Comparison of ENCODE assay signal across 12 mouse cellular contexts in the genomic region with DNA sequence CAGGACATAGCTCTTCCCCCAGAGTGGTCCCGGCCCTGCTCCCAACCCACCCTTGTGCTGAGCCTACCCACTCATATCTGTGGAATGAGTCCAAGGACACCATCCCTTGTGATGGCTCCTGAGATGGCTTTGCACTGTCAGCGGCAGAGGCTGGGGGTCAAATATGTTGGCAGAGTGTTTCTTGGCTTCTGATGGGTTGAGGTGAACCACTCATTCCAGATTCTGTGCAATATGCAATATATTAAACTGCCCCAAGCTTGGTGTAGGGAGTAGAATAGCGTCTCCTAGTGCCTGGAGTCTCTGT. TPM values are rescaled to one million over a fixed set of nuclear protein-coding genes. Genes with fewer than 3 reads are reported as not detected.
DNase-seq lines count a peak whose midpoint lies in the region; ATAC-seq lines count a peak whose summit lies in the region.
"Had no signal": no experiment of that assay in that cellular context is flagged by ENCODE, and none has a peak within 500 bp of the region (broad histone marks: within the 10 kb centered on the region; RNA-seq: fewer than 3 reads in every experiment).

No protein-coding gene starts in this region.

- DNase-seq in heart, adult 9 months (ENCODE audit: low spot score in 2 of 2): no peak
- DNase-seq in adrenal gland, postnatal 36 days: peak; percentile 57 to 66
- DNase-seq in thymus, postnatal 0 days (ENCODE audit: low spot score): no peak
- no peak for DNase-seq in cerebellum, adult 9-11 months
- DNase-seq: lung, adult 2 months had no signal

- peak overlapping the region; percentile 85 for H3K27ac ChIP-seq in heart, embryonic 11.5 days (ENCODE audit: low read depth, low read length)
- peak overlapping the region; percentile 96 for H3K27ac ChIP-seq in forebrain, embryonic 12.5 days
- peak overlapping the region; percentile 90 for H3K27ac ChIP-seq in midbrain, embryonic 13.5 days
- H3K27ac ChIP-seq: limb, embryonic 12.5 days had no signal

- H3K9ac ChIP-seq in heart, embryonic 11.5 days (ENCODE audit: low read depth, low read length): no peak overlapping the region; the same call in 1 of the 2 replicates
- 0 out of 2 replicates have a peak overlapping the region, but pooled peaks have one; percentile 0 for H3K9ac ChIP-seq in forebrain, embryonic 12.5 days
- peak overlapping the region; percentile 57; the same call in 1 of the 2 replicates for H3K9ac ChIP-seq in midbrain, embryonic 13.5 days (replicated peaks)
- H3K9ac ChIP-seq: limb, embryonic 12.5 days had no signal

- no peak overlapping the region for H3K4me2 ChIP-seq in heart, embryonic 11.5 days
- peak overlapping the region; percentile 57 for H3K4me2 ChIP-seq in forebrain, embryonic 12.5 days
- H3K4me2 ChIP-seq in midbrain, embryonic 13.5 days (replicated peaks): no peak overlapping the region
- H3K4me2 ChIP-seq: embryonic facial prominence, embryonic 13.5 days; limb, embryonic 12.5 days had no signal

- 83% methylated on average over 3 of the region's 3 CpGs for WGBS in heart, embryonic 11.5 days (ENCODE audit: insufficient replicate concordance)
- WGBS in forebrain, embryonic 12.5 days: 90% methylated on average over 3 of the region's 3 CpGs
- WGBS in midbrain, embryonic 13.5 days: 81% methylated on average over 3 of the region's 3 CpGs

- H3K4me1 ChIP-seq in heart, embryonic 11.5 days (ENCODE audit: control insufficient read depth, insufficient read depth, low read length): peaks cover 95% of the 10 kb centered on the region
- H3K4me1 ChIP-seq in forebrain, embryonic 12.5 days: peaks cover 100% of the 10 kb centered on the region
- peaks cover 100% of the 10 kb centered on the region for H3K4me1 ChIP-seq in midbrain, embryonic 13.5 days (replicated peaks)

- ATAC-seq in heart, embryonic 11.5 days (replicated peaks; ENCODE audit: insufficient number of reproducible peaks, low FRiP score, low TSS enrichment): no peak
- no peak for ATAC-seq in forebrain, embryonic 12.5 days (ENCODE audit: low FRiP score)
- no peak for ATAC-seq in midbrain, embryonic 13.5 days
- ATAC-seq: CD4-positive, CD25-positive, alpha-beta regulatory T cell, adult 4 months; inflammation-experienced regulatory T-cells, adult 6 months had no signal

- peaks cover 2% of the 10 kb centered on the region; the same call in 1 of the 2 replicates for H3K36me3 ChIP-seq in heart, embryonic 11.5 days (ENCODE audit: control insufficient read depth, insufficient read depth, low read length)
- H3K36me3 ChIP-seq in forebrain, embryonic 12.5 days (replicated peaks): peaks cover 19% of the 10 kb centered on the region
- H3K36me3 ChIP-seq in midbrain, embryonic 13.5 days: peaks cover 12% of the 10 kb centered on the region

- H3K9me3 ChIP-seq in heart, embryonic 11.5 days (replicated peaks; ENCODE audit: control insufficient read depth, low read length): no peaks in the 10 kb centered on the region
- H3K9me3 ChIP-seq in forebrain, embryonic 12.5 days: no peaks in the 10 kb centered on the region
- no peaks in the 10 kb centered on the region for H3K9me3 ChIP-seq in midbrain, embryonic 13.5 days
- H3K9me3 ChIP-seq: embryonic facial prominence, embryonic 13.5 days; limb, embryonic 12.5 days had no signal

- no peak overlapping the region for H3K4me3 ChIP-seq in heart, embryonic 11.5 days (ENCODE audit: low read depth, low read length)
- no peak overlapping the region for H3K4me3 ChIP-seq in forebrain, embryonic 12.5 days (replicated peaks)
- no peak overlapping the region for H3K4me3 ChIP-seq in midbrain, embryonic 13.5 days (replicated peaks)
- H3K4me3 ChIP-seq: embryonic facial prominence, embryonic 13.5 days; limb, embryonic 12.5 days had no signal

- no peaks in the 10 kb centered on the region for H3K27me3 ChIP-seq in heart, embryonic 11.5 days (ENCODE audit: control insufficient read depth, insufficient read depth, low read length)
- H3K27me3 ChIP-seq in forebrain, embryonic 12.5 days: 0 out of 2 replicates have a peak, but pooled peaks cover 3% of the 10 kb centered on the region
- no peaks in the 10 kb centered on the region for H3K27me3 ChIP-seq in midbrain, embryonic 13.5 days
- H3K27me3 ChIP-seq: embryonic facial prominence, embryonic 13.5 days; limb, embryonic 12.5 days had no signal

RNA-seq across cellular contexts. Expression of a gene that starts 37.5 kb away (rescaled TPM):
- 81.8 and 82.7 TPM in 2 replicates for polyA plus RNA-seq in heart, embryonic 11.5 days (2014; fragmentation: Nextera tagmentation; extraction: Ambion mirVana)
- total RNA-seq in adrenal gland, postnatal 36 days (2021): 10 to 100 TPM in 1 of 2 experiments, 1 to 10 TPM in 1; 6.3 to 11.0 TPM
- 83.2 and 84.8 TPM in 2 replicates for polyA plus RNA-seq in forebrain, embryonic 12.5 days (2016; fragmentation: Nextera tagmentation; extraction: Ambion mirVana)
- 36.7 and 37.9 TPM in 2 replicates for polyA plus RNA-seq in midbrain, embryonic 13.5 days (2015; fragmentation: Nextera tagmentation; extraction: Ambion mirVana)
- 60.0 and 77.9 TPM in 2 replicates for polyA plus RNA-seq in thymus, postnatal 0 days (2015; fragmentation: Nextera tagmentation; extraction: Ambion mirVana)

Comparison
In these comparisons a context has a peak if more than half of its experiments do, and no peak if none do; other contexts are left out.
1. DNase-seq: peak in adrenal gland, postnatal 36 days (2 of 2); none in heart, adult 9 months (0 of 2), thymus, postnatal 0 days (single experiment) and cerebellum, adult 9-11 months (single experiment).
2. Peak in every context shown above with its lines, with median percentiles within 50 percentile points of each other: H3K27ac ChIP-seq.